Mouse (Mus musculus): Measurements from ENCODE around the gene Gm13084. TPM values are rescaled to one million over a fixed set of nuclear protein-coding genes. Genes with fewer than 3 reads are reported as not detected.

Gm13084 gene
- polyA plus RNA-seq (2017; shearing (Covaris generic)), result not detected

GRCm38 (mm10) chr4:143815993-143816392 lies at the start of gene Gm13084:
Gene Gm13084, minus strand, starts transcription at chr4:143816093.

GRCm38 (mm10) chr4:143846197-143846596 lies 30.3 kb upstream of the Gm13084 start, which contains the start of gene Gm13103:
Gene Gm13103, plus strand, starts transcription at chr4:143846497.

GRCm38 (mm10) chr4:143789052-143789451 lies 26.8 kb downstream of the Gm13084 start, which contains the start of gene Gm13023:
Gene Gm13023, plus strand, starts transcription at chr4:143789352.

Other genes starting within 250 kb of the Gm13084 start
- gene Gm13083, start 201.1 kb downstream of the Gm13084 start, polyA plus RNA-seq (2017; shearing (Covaris generic)), result under 1 TPM in 1 of 2 experiments, not detected in 1; 0.39 TPM
- gene Gm13088, start 158.8 kb downstream of the Gm13084 start, polyA plus RNA-seq (2017; shearing (Covaris generic)), result under 1 TPM; 0.25 to 0.34 TPM
- gene Gm13089, start 113.4 kb downstream of the Gm13084 start, polyA plus RNA-seq (2017; shearing (Covaris generic)), result under 1 TPM; 0.23 to 0.31 TPM
- under 1 TPM in 1 of 2 experiments, not detected in 1; 0.26 TPM for gene Gm13078, start 96.6 kb downstream of the Gm13084 start, polyA plus RNA-seq (2017; shearing (Covaris generic))
- not detected for gene Gm13023, start 26.7 kb downstream of the Gm13084 start, polyA plus RNA-seq (2017; shearing (Covaris generic))
- gene Gm13103, start 30.4 kb upstream of the Gm13084 start, polyA plus RNA-seq (2017; shearing (Covaris generic)), result under 1 TPM in 1 of 2 experiments, not detected in 1; 0.78 TPM
- under 1 TPM in 1 of 2 experiments, not detected in 1; 0.11 TPM for gene Pramef6, start 84.3 kb upstream of the Gm13084 start, polyA plus RNA-seq (2017; shearing (Covaris generic))
- not detected for gene Pramef25, start 134.9 kb upstream of the Gm13084 start, polyA plus RNA-seq (2017; shearing (Covaris generic))
- not detected for gene Gm13101, start 150.9 kb upstream of the Gm13084 start, polyA plus RNA-seq (2017; shearing (Covaris generic))
- gene Pramef17, start 178.3 kb upstream of the Gm13084 start, polyA plus RNA-seq (2017; shearing (Covaris generic)), result 1 to 10 TPM in 1 of 2 experiments, not detected in 1; 1.1 TPM
- gene Pramel4, start 243.0 kb upstream of the Gm13084 start, polyA plus RNA-seq (2017; shearing (Covaris generic)), result 1 to 10 TPM in 1 of 2 experiments, not detected in 1; 1.3 TPM

Measured in inflammation-experienced regulatory T-cells (primary cell).